Mouse (Mus musculus) liver, embryonic 14.5 days (tissue): Measurements from ENCODE around the gene Tmem98. TPM values are rescaled to one million over a fixed set of nuclear protein-coding genes. Genes with fewer than 3 reads are reported as not detected.
A peak's percentile ranks its signal among the peaks of the same experiment; 100 is the strongest.

Experiments used
- ATAC-seq: fragments of 200-750 bp; cut with Nextera tagmentation; 2 replicates; pipeline ENCODE4 v1.8.0; 2017; ENCODE audit warnings: moderate number of reproducible peaks, mild to moderate bottlenecking, moderate library complexity; ENCODE audit not compliant: insufficient read depth
- DNase-seq, 3 experiments: peaks; one replicate each; pipeline ENCODE4 v3.0.0-alpha.2; 2012 to 2013; ENCODE audit warnings: low read depth in 3 of 3, low spot score in 3 of 3
- H3K27ac ChIP-seq: fragments of 300-500 bp; sonication (generic); 2 replicates; pipeline ENCODE4 v1.5.1; 2014; ENCODE audit warnings: moderate library complexity, mild to moderate bottlenecking, control low read depth, inconsistent platforms
- H3K27me3 ChIP-seq: fragments of 300-500 bp; sonication (generic); 2 replicates; pipeline ENCODE4 v1.6.1; 2014; ENCODE audit warnings: mild to moderate bottlenecking, low read length, moderate library complexity; ENCODE audit not compliant: control insufficient read depth, insufficient read depth
- H3K36me3 ChIP-seq: fragments of 300-500 bp; sonication (generic); replicated peaks from 2 replicates; pipeline ENCODE4 v1.6.1; 2014; ENCODE audit warnings: low read depth; ENCODE audit not compliant: control insufficient read depth, insufficient read depth
- H3K4me1 ChIP-seq, 2 experiments: fragments of 200-500 bp in 1 of 2; fragments of 300-500 bp in 1 of 2; sonication (generic) in 1 of 2; replicated peaks; 2 replicates each; pipeline ENCODE4 v1.6.1; 2012 to 2014; ENCODE audit warnings: antibody characterized with exemption in 1 of 2, inconsistent platforms in 1 of 2, low read length in 1 of 2; ENCODE audit not compliant: control insufficient read depth in 2 of 2, insufficient read depth in 2 of 2
- H3K4me2 ChIP-seq: fragments of 300-500 bp; sonication (generic); 2 replicates; pipeline ENCODE4 v1.6.1; 2014; ENCODE audit warnings: low read depth, mild to moderate bottlenecking, control low read depth, moderate library complexity
- H3K4me3 ChIP-seq, 2 experiments: fragments of 200-500 bp in 1 of 2; fragments of 300-500 bp in 1 of 2; sonication (generic) in 1 of 2; 2 replicates each; pipeline ENCODE4 v1.5.1; 2012 to 2014; ENCODE audit warnings: low read depth in 2 of 2, low read length in 2 of 2, mild to moderate bottlenecking in 2 of 2, control low read depth in 1 of 2, inconsistent platforms in 1 of 2, moderate library complexity in 1 of 2; ENCODE audit not compliant: insufficient read depth in 1 of 2
- H3K9ac ChIP-seq: fragments of 300-500 bp; sonication (generic); replicated peaks from 2 replicates; pipeline ENCODE4 v1.6.1; 2014; ENCODE audit warnings: mild to moderate bottlenecking, control low read depth, moderate library complexity
- H3K9me3 ChIP-seq: fragments of 300-500 bp; sonication (generic); 2 replicates; pipeline ENCODE4 v1.6.1; 2016; ENCODE audit warnings: low read length, mixed read lengths; ENCODE audit not compliant: control insufficient read depth
- CTCF ChIP-seq: IDR thresholded peaks from 2 replicates; pipeline ENCODE4 v1.5.1; 2016; ENCODE audit warnings: antibody characterized with exemption, low read depth, control low read depth
- EP300 ChIP-seq: IDR thresholded peaks from 2 replicates; pipeline ENCODE4 v1.6.1; 2016; ENCODE audit warnings: antibody characterized with exemption, low read depth
- WGBS: fragments of 180-500 bp; shearing (Covaris S2); extraction: QIAGEN DNeasy Blood & Tissue Kit; methylation state at CpG from one replicate; pipeline ENCODE4 v1.1.7; 2014; ENCODE audit not compliant: insufficient replicate concordance; 5-methylcytosine and 5-hydroxymethylcytosine counted together
- polyA plus RNA-seq, 2 experiments: library from polyadenylated mRNA; depleted of rRNA in 1 of 2; stranded (reverse) in 1 of 2; unstranded in 1 of 2; fragments of >200 nt; fragmentation: Nextera tagmentation in 1 of 2; extraction: Ambion mirVana in 1 of 2; gene quantifications; 2 replicates each; pipeline versions ENCODE4 v1.2.1 to v1.2.3; 2012 to 2014

Tmem98 gene
- polyA plus RNA-seq, 2 experiments: 5.5 to 7.3 TPM

- ATAC-seq (no peak), DNase-seq (no peak)
- Histone ChIP-seq H3K36me3 (no peaks in the 10 kb centered on the region), H3K9me3 (no peaks in the 10 kb centered on the region), H3K27ac (no peak overlapping the region), H3K4me2 (no peak overlapping the region), H3K9ac (no peak overlapping the region), H3K27me3 (no peaks in the 10 kb centered on the region; the same call in 1 of the 2 replicates), H3K4me3 (no peak overlapping the region), H3K4me1 (no peaks in the 10 kb centered on the region)
- WGBS: 41% methylated on average over 3 of the region's 3 CpGs
- TF ChIP-seq CTCF: no peak
- no peak for TF ChIP-seq EP300
Observed at GRCm38 (mm10) chr11:80846115-80846514, 36.1 kb downstream of the Tmem98 start.

GRCm38 (mm10) chr11:80848131-80848530 is 38.2 kb downstream of the Tmem98 start:
- Histone ChIP-seq H3K4me1 (0 out of 4 replicates have a peak, but pooled peaks cover 0 to 2% of the 10 kb centered on the region in 2 experiments), H3K9ac (no peak overlapping the region), H3K27me3 (no peaks in the 10 kb centered on the region; the same call in 1 of the 2 replicates), H3K36me3 (no peaks in the 10 kb centered on the region), H3K4me3 (no peak overlapping the region), H3K9me3 (no peaks in the 10 kb centered on the region), H3K4me2 (no peak overlapping the region), H3K27ac (no peak overlapping the region)
- WGBS: 53% methylated on average over 5 of the region's 5 CpGs
- DNase-seq (no peak), ATAC-seq (no peak)
- TF ChIP-seq CTCF: no peak
- TF ChIP-seq EP300: no peak

GRCm38 (mm10) chr11:80851859-80852258 is 41.9 kb downstream of the Tmem98 start:
- 33% methylated on average over 5 of the region's 5 CpGs for WGBS
- DNase-seq (peak in 1 of 3 experiments; percentile 19), ATAC-seq (no peak)
- H3K4me1 ChIP-seq: peaks cover 14 to 21% of the 10 kb centered on the region in 2 experiments
- H3K9ac ChIP-seq: no peak overlapping the region
- H3K36me3 ChIP-seq: no peaks in the 10 kb centered on the region
- H3K27ac ChIP-seq: no peak overlapping the region
- no peaks in the 10 kb centered on the region for H3K9me3 ChIP-seq
- TF ChIP-seq EP300 (no peak), CTCF (peak; percentile 77)
- H3K27me3 ChIP-seq: no peaks in the 10 kb centered on the region; the same call in 1 of the 2 replicates
- no peak overlapping the region for H3K4me3 ChIP-seq
- H3K4me2 ChIP-seq: no peak overlapping the region

GRCm38 (mm10) chr11:80853014-80853413 is 43.0 kb downstream of the Tmem98 start:
- no peaks in the 10 kb centered on the region; the same call in 1 of the 2 replicates for H3K27me3 ChIP-seq
- H3K4me3 ChIP-seq: no peak overlapping the region
- peaks cover 14 to 23% of the 10 kb centered on the region in 2 experiments for H3K4me1 ChIP-seq
- WGBS: 49% methylated on average over 3 of the region's 3 CpGs
- H3K36me3 ChIP-seq: no peaks in the 10 kb centered on the region
- no peak overlapping the region for H3K27ac ChIP-seq
- DNase-seq (peak in 1 of 3 experiments; percentile 6), ATAC-seq (no peak)
- no peak overlapping the region for H3K9ac ChIP-seq
- no peaks in the 10 kb centered on the region for H3K9me3 ChIP-seq
- no peak overlapping the region for H3K4me2 ChIP-seq
- TF ChIP-seq EP300 (no peak), CTCF (no peak)

- Histone ChIP-seq H3K9ac (no peak overlapping the region), H3K4me2 (peak overlapping the region; percentile 46), H3K9me3 (no peaks in the 10 kb centered on the region), H3K27me3 (no peaks in the 10 kb centered on the region; the same call in 1 of the 2 replicates), H3K4me3 (no peak overlapping the region), H3K27ac (no peak overlapping the region), H3K36me3 (no peaks in the 10 kb centered on the region), H3K4me1 (peaks cover 14 to 23% of the 10 kb centered on the region in 2 experiments)
- peak; percentile 36; the same call in 1 of the 2 replicates for ATAC-seq
- TF ChIP-seq EP300 (no peak), CTCF (no peak)
- WGBS: 67% methylated on average over 11 of the region's 11 CpGs
- no peak for DNase-seq
Observed at GRCm38 (mm10) chr11:80854430-80854829, 44.5 kb downstream of the Tmem98 start.
